Mouse (Mus musculus) stomach, embryonic 16.5 days (tissue): ENCODE results near the gene Ankrd35. TPM values are rescaled to one million over a fixed set of nuclear protein-coding genes. Genes with fewer than 3 reads are reported as not detected.
"Not testable (repeated sequence)": the region's sequence is repeated elsewhere in the genome, so short reads cannot be mapped to it uniquely, and the experiment has no call there.

ENCODE experiments used
- ATAC-seq: fragments of 200-750 bp; cut with Nextera tagmentation; 2 replicates; pipeline ENCODE4 v1.8.0; 2017; ENCODE audit warnings: moderate number of reproducible peaks, moderate TSS enrichment; ENCODE audit not compliant: insufficient read depth, low FRiP score
- H3K27ac ChIP-seq: fragments of 300-500 bp; sonication (generic); 2 replicates; pipeline ENCODE4 v1.5.1; 2014; ENCODE audit warnings: low read length
- H3K27me3 ChIP-seq: fragments of 300-500 bp; sonication (generic); 2 replicates; pipeline ENCODE4 v1.6.1; 2014; ENCODE audit warnings: low read length, control low read depth, mixed read lengths; ENCODE audit not compliant: control insufficient read depth, insufficient read depth
- H3K36me3 ChIP-seq: fragments of 300-500 bp; sonication (generic); 2 replicates; pipeline ENCODE4 v1.6.1; 2014; ENCODE audit warnings: low read length; ENCODE audit not compliant: control insufficient read depth, insufficient read depth
- H3K4me1 ChIP-seq: fragments of 300-500 bp; sonication (generic); 2 replicates; pipeline ENCODE4 v1.6.1; 2014; ENCODE audit warnings: low read length, control low read depth, mixed read lengths; ENCODE audit not compliant: control insufficient read depth, insufficient read depth
- H3K4me2 ChIP-seq: fragments of 300-500 bp; sonication (generic); 2 replicates; pipeline ENCODE4 v1.6.1; 2014; ENCODE audit warnings: low read depth, low read length, mixed read lengths
- H3K4me3 ChIP-seq: fragments of 300-500 bp; sonication (generic); replicated peaks from 2 replicates; pipeline ENCODE4 v1.5.1; 2014; ENCODE audit warnings: mild to moderate bottlenecking, low read length
- H3K9ac ChIP-seq: fragments of 300-500 bp; sonication (generic); 2 replicates; pipeline ENCODE4 v1.6.1; 2014; ENCODE audit warnings: low read length
- H3K9me3 ChIP-seq: fragments of 300-500 bp; sonication (generic); replicated peaks from 2 replicates; pipeline ENCODE4 v1.6.1; 2016; ENCODE audit warnings: low read length, control low read depth; ENCODE audit not compliant: control insufficient read depth
- WGBS: fragments of 180-500 bp; shearing (Covaris S2); extraction: QIAGEN DNeasy Blood & Tissue Kit; methylation state at CpG from one replicate; pipeline ENCODE4 v1.1.7; 2014; 5-methylcytosine and 5-hydroxymethylcytosine counted together
- polyA plus RNA-seq: library from polyadenylated mRNA; unstranded; fragments of >200 nt; fragmentation: Nextera tagmentation; extraction: Ambion mirVana; gene quantifications from 2 replicates; pipeline ENCODE4 v1.2.1, GENCODE M21; 2015

Ankrd35 gene
- polyA plus RNA-seq, 1 experiment from 2014 or later = 8.0 TPM

DNA sequence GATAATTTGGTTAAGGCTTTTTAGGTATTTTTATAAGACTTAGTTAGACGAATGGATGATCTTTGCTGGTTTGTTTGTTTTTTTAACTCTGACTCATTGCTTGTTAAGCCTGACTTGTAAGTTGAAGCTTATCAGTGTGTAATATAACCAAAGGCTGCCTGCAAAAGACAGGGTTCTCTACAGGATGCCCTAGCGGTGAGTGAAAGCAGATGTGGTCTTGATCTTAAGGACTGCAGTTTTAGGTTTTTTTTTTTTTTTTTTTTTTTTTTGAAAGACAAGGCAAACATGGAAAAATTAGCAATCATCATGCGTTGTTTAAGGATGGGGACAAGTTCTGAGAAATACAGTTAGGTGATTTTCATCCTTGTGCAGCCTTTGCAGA, 59.5 kb downstream of the Ankrd35 start:
- no peak for ATAC-seq
- no peak overlapping the region for H3K27ac ChIP-seq
- 37% methylated on average over 3 of the region's 3 CpGs for WGBS
- peaks cover 20% of the 10 kb centered on the region for H3K4me1 ChIP-seq
- H3K36me3 ChIP-seq = no peaks in the 10 kb centered on the region
- no peak overlapping the region for H3K4me3 ChIP-seq
- no peak overlapping the region for H3K4me2 ChIP-seq
- no peaks in the 10 kb centered on the region for H3K27me3 ChIP-seq
- no peaks in the 10 kb centered on the region for H3K9me3 ChIP-seq
- no peak overlapping the region for H3K9ac ChIP-seq

- 69% methylated on average over 5 of the region's 5 CpGs for WGBS
- H3K36me3 ChIP-seq = no peaks in the 10 kb centered on the region
- H3K4me2 ChIP-seq = no peak overlapping the region
- ATAC-seq = no peak
- no peak overlapping the region for H3K9ac ChIP-seq
- H3K9me3 ChIP-seq = no peaks in the 10 kb centered on the region
- H3K27ac ChIP-seq = no peak overlapping the region
- H3K4me1 ChIP-seq = peaks cover 20% of the 10 kb centered on the region
- H3K4me3 ChIP-seq = no peak overlapping the region
- H3K27me3 ChIP-seq = no peaks in the 10 kb centered on the region
Observed at GRCm38 (mm10) chr3:96730785-96731184, 60.9 kb downstream of the Ankrd35 start.

GRCm38 (mm10) chr3:96733984-96734383, 64.1 kb downstream of the Ankrd35 start:
- 90% methylated on average over 1 of the region's 1 CpGs for WGBS
- H3K4me3 ChIP-seq = no peak overlapping the region
- no peak overlapping the region for H3K27ac ChIP-seq
- no peaks in the 10 kb centered on the region for H3K27me3 ChIP-seq
- peaks cover 8% of the 10 kb centered on the region for H3K4me1 ChIP-seq
- no peak overlapping the region for H3K9ac ChIP-seq
- H3K9me3 ChIP-seq = no peaks in the 10 kb centered on the region
- ATAC-seq = no peak
- no peaks in the 10 kb centered on the region for H3K36me3 ChIP-seq
- H3K4me2 ChIP-seq = no peak overlapping the region

DNA sequence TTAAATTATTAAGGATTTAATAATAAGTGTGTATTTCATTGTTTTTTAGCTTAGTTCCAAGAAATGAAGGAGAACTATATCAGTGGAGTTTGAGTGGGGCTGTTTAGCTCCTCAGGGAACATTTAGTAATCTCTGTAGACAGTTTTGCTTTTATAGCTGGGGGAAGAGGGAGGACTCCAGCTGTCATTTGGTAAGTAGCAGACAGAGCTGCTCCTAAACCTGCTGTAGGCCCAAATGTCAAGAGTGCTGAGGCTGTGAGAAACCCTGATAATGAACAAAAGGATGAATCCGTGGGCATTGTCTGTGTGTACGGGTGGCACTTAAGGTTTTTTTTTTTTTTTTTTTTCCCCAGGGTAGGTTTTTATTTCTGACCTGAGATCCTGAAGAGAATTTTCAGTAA, 65.3 kb downstream of the Ankrd35 start:
- WGBS = 86% methylated on average over 2 of the region's 2 CpGs
- Histone ChIP-seq H3K27me3 (no peaks in the 10 kb centered on the region), H3K4me1 (no peaks in the 10 kb centered on the region), H3K9me3 (no peaks in the 10 kb centered on the region), H3K4me2 (no peak overlapping the region), H3K36me3 (no peaks in the 10 kb centered on the region), H3K4me3 (no peak overlapping the region), H3K27ac (no peak overlapping the region), H3K9ac (no peak overlapping the region)
- ATAC-seq = no peak

- Histone ChIP-seq H3K4me1 (no peaks in the 10 kb centered on the region), H3K27me3 (no peaks in the 10 kb centered on the region), H3K9ac (no peak overlapping the region), H3K4me2 (no peak overlapping the region), H3K36me3 (no peaks in the 10 kb centered on the region), H3K9me3 (no peaks in the 10 kb centered on the region), H3K4me3 (no peak overlapping the region), H3K27ac (no peak overlapping the region)
- 32% methylated on average over 1 of the region's 1 CpGs for WGBS
- no peak for ATAC-seq
Observed at GRCm38 (mm10) chr3:96737013-96737740, 67.2 kb downstream of the Ankrd35 start.

DNA sequence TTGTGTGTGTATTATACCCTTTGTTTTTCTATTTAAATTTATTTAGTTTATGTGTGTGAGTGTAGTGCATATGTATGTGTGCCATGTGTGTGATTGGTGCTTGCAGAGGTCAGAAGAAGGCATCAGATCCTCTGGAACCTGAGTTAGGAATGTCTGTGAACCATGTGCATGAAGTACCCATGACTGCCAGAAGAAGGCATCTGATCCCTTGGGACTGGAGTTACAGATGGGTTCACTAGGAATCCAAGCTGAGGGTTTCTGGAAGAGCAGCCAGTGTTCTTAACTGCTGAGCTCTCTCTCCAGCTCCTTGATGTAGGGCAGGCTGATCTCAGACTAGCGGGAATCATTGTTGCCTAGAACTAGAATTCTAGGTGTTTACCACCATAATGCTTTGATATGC, 68.1 kb downstream of the Ankrd35 start:
- Histone ChIP-seq H3K4me2 (no peak overlapping the region), H3K36me3 (no peaks in the 10 kb centered on the region), H3K27me3 (no peaks in the 10 kb centered on the region), H3K4me3 (no peak overlapping the region), H3K9ac (no peak overlapping the region), H3K9me3 (no peaks in the 10 kb centered on the region), H3K27ac (no peak overlapping the region), H3K4me1 (no peaks in the 10 kb centered on the region)
- ATAC-seq = no peak
- WGBS = 79% methylated on average over 1 of the region's 1 CpGs

DNA sequence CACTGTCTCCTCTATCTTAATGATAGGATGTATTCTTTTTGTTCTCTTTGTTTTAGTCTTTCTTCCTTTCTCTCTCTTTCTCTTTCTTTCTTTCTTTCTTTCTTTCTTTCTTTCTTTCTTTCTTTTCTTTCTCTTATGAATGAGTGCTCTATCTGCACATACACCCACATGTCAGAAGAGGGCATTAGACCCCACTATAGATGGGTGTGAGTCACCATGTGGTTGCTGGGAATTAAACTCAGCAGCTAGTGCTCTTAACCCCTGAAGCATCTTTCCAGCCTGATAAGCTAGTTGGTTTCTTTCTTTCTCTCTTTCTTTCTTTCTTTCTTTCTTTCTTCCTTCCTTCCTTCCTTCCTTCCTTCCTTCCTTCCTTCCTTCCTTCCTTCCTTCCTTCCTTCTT, 70.3 kb downstream of the Ankrd35 start:
- not testable (repeated sequence) for H3K27me3 ChIP-seq, H3K4me3 ChIP-seq, ATAC-seq, H3K4me2 ChIP-seq, H3K9me3 ChIP-seq, H3K27ac ChIP-seq, H3K36me3 ChIP-seq, H3K9ac ChIP-seq, H3K4me1 ChIP-seq

Other genes starting within 250 kb of the Ankrd35 start
- gene BC107364, start 217.8 kb upstream of the Ankrd35 start, polyA plus RNA-seq = 0.17 and 0.29 TPM in 2 replicates
- gene Hfe2, start 145.0 kb upstream of the Ankrd35 start, polyA plus RNA-seq = 0.50 and 3.8 TPM in 2 replicates
- 164 and 179 TPM in 2 replicates for gene Txnip, start 112.2 kb upstream of the Ankrd35 start, polyA plus RNA-seq
- 0.89 and 1.1 TPM in 2 replicates for gene Gm16253, start 93.1 kb upstream of the Ankrd35 start, polyA plus RNA-seq
- 26.4 and 29.8 TPM in 2 replicates for gene Polr3gl, start 76.0 kb upstream of the Ankrd35 start, polyA plus RNA-seq
- gene Ankrd34a, start 73.5 kb upstream of the Ankrd35 start, polyA plus RNA-seq = 2.2 and 2.7 TPM in 2 replicates
- gene Lix1l, start 69.0 kb upstream of the Ankrd35 start, polyA plus RNA-seq = 7.2 and 7.5 TPM in 2 replicates
- gene Rbm8a, start 40.2 kb upstream of the Ankrd35 start, polyA plus RNA-seq = 102 and 104 TPM in 2 replicates
- 43.7 and 44.6 TPM in 2 replicates for gene Pex11b, start 34.8 kb upstream of the Ankrd35 start, polyA plus RNA-seq
- 0.07 and 0.09 TPM in 2 replicates for gene Gm42957, start 34.7 kb upstream of the Ankrd35 start, polyA plus RNA-seq
- 0.85 and 1.2 TPM in 2 replicates for gene Itga10, start 24.5 kb upstream of the Ankrd35 start, polyA plus RNA-seq
- 54.6 and 60.2 TPM in 2 replicates for gene Pias3, start 26.3 kb downstream of the Ankrd35 start, polyA plus RNA-seq
- 7.0 and 9.2 TPM in 2 replicates for gene Nudt17, start 38.4 kb downstream of the Ankrd35 start, polyA plus RNA-seq
- gene Polr3c, start 57.5 kb downstream of the Ankrd35 start, polyA plus RNA-seq = 30.3 and 33.9 TPM in 2 replicates
- 34.0 and 38.4 TPM in 2 replicates for gene Rnf115, start 57.5 kb downstream of the Ankrd35 start, polyA plus RNA-seq
- 4.6 and 5.2 TPM in 2 replicates for gene Pdzk1, start 159.2 kb downstream of the Ankrd35 start, polyA plus RNA-seq
- 0.20 and 0.30 TPM in 2 replicates for gene Cd160, start 159.2 kb downstream of the Ankrd35 start, polyA plus RNA-seq
- 11.4 and 12.5 TPM in 2 replicates for gene Gja5, start 234.6 kb downstream of the Ankrd35 start, polyA plus RNA-seq
- gene Gpr89, start 235.2 kb downstream of the Ankrd35 start, polyA plus RNA-seq = 45.6 and 50.3 TPM in 2 replicates